Mouse (Mus musculus): Measurements from ENCODE around the gene Btnl4.
A peak's percentile ranks its signal among the peaks of the same experiment; 100 is the strongest.
"Not testable (repeated sequence)": the region's sequence is repeated elsewhere in the genome, so short reads cannot be mapped to it uniquely, and the experiment has no call there.

The Btnl4 gene

DNA sequence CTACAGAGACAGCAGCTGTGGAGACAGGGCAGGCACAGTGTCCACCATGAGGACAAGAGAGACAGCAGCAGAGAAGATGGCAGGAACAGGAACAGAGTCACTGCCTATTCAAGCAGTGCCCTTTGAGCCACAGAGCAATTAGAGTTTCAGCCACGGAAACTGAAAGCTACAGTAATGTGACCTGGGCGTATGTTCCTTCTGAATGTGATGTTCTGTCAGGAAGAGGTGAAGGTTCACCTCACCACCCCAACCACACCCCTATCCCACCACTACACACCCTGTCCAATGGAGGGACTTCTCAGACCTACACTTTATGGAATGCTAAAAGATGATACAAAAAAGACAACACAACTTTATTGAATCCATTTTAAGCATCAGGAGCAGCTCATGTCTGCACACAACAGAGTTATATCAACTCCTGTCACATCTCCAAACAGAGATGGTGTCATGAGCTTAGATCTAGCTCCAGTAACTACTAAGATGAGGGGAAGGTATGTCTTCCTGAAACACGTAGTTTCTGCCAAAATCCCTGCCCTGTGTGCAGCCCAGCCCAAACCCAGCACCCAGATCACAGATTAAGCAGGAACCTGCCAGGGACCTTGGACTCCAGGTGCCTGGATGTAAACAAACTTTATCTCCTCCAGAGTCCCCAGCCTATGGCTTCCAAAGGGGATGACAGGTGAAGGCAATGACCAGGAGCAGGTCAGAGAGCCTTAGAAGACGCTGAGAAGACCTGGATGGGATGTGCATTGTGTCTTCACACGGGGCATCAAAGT, at the start of gene Btnl4:
TSS of gene Btnl4 (minus strand) at position 81 of the 776 bp plus-strand sequence.
- not testable (repeated sequence) for DNase-seq (ENCODE audit: low spot score)

DNA sequence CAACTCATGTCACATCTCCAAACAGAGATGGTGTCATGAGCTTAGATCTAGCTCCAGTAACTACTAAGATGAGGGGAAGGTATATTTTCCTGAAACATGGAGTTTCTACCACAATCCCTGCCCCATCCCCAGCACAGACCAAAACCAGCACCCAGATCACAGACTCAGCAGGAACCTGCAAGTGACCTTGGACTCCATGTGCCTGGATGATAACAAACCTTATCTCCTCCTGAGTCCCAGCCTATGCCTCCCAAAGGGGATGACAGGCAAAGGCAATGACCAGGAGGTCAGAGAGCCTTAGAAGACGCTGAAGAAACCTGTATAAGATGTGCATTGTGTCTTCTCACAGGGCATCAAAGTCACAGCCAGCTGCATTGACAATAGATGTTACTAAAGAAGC, 41.9 kb upstream of the Btnl4 start:
- no peak for DNase-seq (ENCODE audit: low spot score)

DNA sequence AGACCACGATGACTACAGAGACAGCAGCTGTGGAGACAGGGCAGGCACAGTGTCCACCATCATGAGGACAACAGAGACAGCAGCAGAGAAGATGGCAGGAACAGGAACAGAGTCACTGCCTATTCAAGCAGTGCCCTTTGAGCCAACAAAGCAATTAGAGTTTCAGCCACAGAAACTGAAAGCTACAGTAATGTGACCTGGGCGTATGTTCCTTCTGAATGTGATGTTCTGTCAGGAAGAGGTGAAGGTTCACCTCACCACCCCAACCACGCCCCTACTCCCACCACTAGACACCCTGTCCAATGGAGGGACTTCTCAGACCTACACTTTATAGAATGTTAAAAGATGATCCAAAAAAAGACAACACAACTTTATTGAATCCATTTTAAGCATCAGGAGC, 41.5 kb upstream of the Btnl4 start:
- DNase-seq (ENCODE audit: low spot score) = not testable (repeated sequence)

DNA sequence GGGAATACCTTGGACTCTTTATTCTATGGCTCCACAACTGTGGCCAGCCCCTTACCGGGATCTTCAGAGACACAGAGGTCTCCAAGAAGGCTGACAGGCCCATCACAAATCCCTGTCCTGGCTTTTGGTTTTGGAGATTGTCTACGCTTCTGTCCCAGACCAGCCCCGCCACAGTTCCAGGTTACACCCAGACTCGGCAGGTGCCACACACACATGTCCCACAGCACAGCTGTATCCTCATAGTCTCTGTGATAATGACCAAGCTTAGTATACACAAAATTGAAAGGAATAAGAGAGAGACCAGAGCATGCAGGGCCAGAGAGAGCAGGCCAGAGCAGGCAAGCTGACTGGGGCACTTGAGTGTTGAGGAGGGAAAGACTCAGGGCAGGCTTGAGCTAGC, 40.7 kb upstream of the Btnl4 start:
- no peak for DNase-seq (ENCODE audit: low spot score)

DNA sequence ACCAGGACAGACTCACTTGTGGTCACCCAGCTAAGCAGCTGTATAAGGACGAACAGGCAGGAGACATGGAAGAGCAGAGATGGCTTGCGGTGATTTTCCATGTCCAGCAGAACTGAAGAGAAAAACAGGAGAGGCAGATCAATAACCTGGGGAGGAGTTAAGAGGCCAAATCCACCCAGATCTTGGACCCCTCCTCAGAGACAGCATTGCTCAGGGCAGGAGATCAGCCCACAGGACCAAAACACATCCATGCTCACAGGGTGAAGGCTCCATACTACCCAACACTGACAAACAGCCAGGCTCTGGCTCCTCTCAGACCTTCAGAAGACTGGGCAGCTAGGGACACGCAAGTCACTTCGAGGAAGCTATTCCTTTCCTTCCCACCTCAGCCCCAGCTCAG, 40.1 kb upstream of the Btnl4 start, which contains the start of gene Btnl6:
TSS of gene Btnl6 (minus strand) at position 101 of the 400 bp plus-strand sequence.
- no peak for DNase-seq (ENCODE audit: low spot score)

DNA sequence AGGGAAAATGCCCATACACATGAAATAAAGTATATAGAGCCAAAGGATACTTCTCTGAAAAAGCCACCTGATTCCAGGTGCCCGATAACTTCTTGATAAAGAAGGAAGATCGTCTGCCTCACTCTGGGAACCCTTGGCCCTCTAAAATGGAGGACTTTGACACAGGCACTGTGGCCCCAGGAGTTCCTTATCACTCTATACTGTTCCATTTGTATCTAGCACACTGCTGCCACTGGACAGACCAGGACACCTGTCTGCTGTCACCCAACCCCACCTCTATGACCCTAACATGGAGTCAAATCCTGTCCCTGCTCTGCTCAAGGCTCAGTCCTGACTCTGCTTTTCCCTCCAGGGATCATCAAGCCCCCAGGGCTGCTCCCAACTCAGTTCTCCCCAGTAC, 39.4 kb upstream of the Btnl4 start:
- no peak for DNase-seq (ENCODE audit: low spot score)

DNA sequence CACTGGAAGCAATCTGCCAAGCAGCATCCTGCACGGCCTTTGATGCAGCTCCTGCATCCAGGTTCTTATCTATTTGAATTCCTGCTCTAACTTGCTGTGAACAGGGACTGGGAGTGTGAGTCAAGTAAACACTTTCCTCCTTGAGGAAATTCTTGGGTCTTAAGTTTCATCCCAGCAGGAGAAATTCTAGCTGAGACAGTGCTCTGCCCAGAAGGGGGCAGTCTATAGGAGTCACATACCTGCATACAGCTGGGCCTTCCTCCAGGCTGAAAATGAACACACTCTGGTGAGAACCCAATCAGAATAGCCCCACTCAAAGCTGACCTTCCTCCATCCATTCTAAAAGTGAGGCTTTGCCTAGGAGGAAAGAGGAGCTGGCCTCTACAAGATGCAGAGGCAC, 34.6 kb upstream of the Btnl4 start:
- not testable (repeated sequence) for DNase-seq (ENCODE audit: low spot score)

DNA sequence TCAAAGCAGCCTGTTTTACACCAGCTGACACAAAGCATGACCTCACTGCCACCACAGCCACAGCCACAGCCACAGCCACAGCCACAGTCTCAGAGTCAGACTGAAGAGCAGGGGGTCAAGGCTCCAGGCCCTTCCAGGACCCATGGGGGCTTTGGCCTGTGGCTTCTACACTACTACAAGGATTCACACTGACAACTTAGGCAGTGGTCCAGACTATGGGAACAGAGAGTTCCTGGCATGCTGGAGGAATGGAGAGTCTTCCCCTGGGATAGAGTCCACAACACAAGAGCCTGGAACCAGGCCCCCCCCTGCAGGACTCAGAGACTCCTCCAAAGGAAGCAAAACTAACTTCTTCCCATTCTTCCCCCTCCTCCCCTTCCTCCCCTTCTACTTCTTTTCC, 30.5 kb upstream of the Btnl4 start:
- no peak for DNase-seq (ENCODE audit: low spot score)

DNA sequence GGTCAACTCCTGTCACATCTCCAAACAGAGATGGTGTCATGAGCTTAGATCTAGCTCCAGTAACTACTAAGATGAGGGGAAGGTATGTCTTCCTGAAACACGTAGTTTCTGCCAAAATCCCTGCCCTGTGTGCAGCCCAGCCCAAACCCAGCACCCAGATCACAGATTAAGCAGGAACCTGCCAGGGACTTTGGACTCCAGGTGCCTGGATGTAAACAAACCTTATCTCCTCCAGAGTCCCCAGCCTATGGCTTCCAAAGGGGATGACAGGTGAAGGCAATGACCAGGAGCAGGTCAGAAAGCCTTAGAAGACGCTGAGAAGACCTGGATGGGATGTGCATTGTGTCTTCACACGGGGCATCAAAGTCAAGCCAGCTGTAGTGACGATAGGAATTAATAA, 20.6 kb upstream of the Btnl4 start:
- not testable (repeated sequence) for DNase-seq (ENCODE audit: low spot score)

DNA sequence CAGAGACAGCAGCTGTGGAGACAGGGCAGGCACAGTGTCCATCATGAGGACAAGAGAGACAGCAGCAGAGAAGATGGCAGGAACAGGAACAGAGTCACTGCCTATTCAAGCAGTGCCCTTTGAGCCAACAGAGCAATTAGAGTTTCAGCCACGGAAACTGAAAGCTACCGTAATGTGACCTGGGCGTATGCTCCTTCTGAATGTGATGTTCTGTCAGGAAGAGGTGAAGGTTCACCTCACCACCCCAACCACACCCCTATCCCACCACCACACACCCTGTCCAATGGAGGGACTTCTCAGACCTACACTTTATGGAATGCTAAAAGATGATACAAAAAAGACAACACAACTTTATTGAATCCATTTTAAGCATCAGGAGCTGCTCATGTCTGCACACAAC, 20.2 kb upstream of the Btnl4 start:
- not testable (repeated sequence) for DNase-seq (ENCODE audit: low spot score)

DNA sequence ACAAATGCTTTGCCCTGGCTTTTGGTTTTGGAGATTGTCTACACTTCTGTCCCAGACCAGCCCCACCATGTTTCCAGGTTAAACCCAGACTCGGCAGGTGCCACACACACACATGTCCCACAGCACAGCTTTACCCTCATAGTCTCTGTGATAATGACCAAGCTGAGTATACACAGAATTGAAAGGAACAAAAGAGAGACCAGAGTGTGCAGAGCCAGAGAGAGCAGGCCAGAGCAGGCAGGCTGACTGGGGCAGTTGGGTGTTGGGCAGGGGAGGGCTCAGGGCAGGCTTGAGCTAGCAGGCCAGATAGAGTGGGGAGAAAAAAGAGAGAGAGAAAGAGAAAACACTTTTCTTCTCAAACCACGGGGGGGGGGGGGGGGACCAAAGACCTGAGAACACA, 19.4 kb upstream of the Btnl4 start:
- no peak for DNase-seq (ENCODE audit: low spot score)

DNA sequence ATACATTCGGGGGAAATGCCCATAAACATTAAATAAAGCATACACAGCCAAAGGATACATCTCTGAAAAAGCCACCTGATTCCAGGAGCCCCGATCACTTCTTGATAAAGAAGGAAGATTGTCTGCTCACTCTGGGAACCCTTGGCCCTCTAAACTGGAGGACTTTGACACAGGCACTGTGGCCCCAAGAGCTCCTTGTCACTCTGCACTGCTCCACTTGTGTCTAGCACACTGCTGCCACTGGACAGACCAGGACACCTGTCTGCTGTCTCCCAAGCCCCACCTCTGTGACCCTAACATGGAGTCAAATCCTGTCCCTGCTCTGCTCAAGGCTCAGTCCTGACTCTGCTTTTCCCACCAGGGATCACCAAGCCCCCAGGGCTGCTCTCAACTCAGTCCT, 18.0 kb upstream of the Btnl4 start:
- DNase-seq (ENCODE audit: low spot score) = not testable (repeated sequence)

DNA sequence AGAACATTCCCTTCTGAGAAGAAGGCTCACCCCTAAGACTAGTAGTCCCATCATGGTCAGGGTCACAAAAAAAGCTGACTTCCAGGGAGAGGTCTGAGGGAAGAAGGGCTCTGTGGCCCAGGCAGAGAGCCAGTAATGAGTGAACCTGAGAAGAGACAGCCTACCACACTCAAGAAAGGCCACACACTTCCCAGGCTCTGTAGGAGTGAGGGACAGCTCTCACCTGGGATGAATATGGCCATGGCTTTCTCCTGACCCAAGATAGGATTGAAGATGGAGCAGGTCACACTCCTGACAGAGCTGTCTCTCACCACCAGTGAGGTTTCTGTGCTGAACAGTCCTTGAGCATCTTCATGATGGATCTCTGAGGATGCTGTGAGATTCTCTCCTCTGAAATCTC, 15.7 kb upstream of the Btnl4 start:
- DNase-seq (ENCODE audit: low spot score) = no peak

DNA sequence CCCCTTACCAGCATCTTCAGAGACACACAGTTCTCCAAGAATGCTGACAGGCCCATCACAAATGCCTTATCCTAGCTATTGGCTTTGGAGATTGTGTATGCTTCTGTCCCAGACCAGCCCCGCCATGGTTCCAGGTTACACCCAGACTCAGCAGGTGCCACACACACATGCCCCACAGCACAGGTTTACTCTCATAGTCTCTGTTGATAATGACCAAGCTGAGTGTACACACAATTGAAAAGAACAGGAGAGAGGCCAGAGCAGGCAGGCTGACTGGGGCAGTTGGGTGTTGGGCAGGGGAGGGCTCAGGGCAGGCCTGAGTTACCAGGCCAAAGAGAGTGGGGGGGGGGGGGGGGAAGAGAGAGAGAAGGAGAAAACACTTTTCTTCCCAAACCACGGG, 691 bp downstream of the Btnl4 start:
- no peak for DNase-seq (ENCODE audit: low spot score)

DNA sequence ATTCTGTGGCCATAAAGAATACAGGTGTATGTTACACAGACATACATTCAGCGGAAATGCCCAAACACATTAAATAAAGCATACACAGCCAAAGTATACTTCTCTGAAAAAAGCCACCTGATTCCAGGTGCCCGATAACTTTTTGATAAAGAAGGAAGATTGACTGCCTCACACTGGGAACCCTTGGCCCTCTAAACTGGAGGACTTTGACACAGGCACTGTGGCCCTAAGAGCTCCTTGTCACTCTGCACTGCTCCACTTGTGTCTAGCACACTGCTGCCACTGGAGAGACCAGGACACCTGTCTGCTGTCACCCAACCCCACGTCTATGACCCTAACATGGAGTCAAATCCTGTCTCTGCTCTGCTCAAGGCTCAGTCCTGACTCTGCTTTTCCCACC, 2.1 kb downstream of the Btnl4 start:
- DNase-seq (ENCODE audit: low spot score) = no peak

DNA sequence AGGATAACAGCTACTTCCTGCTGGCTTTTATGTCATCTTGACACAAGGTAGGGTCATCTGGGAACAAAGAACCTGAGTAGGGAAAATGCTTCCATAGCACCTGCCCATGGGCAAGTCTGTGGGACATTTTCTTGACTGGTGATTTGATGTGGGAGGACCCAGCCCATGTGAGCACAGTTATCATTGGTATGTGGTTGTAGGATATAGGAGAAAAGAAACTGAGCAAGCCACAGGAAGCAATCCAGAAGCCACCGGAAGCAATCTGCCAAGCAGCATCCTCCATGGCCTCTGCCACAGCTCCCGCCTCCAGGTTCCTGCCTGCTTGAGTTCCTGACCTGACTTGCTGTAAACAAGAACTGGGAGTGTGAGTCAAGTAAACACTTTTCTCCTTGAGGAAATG, 6.6 kb downstream of the Btnl4 start:
- DNase-seq (ENCODE audit: low spot score) = no peak

DNA sequence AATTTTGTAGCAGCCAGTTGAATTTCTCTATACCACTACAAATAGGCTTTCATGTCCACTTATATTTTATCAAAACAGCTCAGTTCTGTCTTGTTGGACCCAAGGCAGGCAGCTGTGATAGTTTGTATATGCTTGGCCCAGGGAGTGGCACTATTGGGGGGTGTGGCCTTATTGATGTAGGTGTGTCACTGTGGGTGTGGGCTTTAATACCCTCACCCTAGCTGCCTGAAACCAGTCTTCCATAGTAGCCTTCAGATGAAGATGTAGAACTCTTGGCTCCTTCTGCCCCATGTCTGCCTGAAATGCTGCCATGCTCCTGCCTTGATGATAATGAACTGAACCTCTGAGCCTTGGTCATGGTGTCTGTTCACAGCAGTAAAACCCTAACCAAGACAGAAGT, 11.2 kb downstream of the Btnl4 start:
- not testable (repeated sequence) for DNase-seq (ENCODE audit: low spot score)

DNA sequence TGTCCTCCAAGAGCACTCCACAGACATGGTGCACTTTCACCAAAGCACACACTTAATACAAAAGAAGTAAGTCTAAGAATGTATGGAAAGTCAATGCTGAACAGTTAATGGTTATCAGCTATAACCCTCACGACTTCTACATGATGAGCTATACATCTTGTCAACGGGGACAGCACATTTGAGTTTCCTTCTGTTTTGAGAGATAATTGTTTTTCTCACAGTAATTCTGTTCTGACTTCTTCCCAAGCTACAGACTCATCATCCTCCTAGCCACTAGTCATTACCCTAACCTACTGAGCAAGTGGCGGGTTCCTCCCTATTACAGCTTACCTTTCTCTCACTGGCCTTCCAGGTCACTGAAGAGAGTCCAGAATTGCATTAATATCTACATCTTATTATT, 17.9 kb downstream of the Btnl4 start:
- DNase-seq (ENCODE audit: low spot score) = no peak

DNA sequence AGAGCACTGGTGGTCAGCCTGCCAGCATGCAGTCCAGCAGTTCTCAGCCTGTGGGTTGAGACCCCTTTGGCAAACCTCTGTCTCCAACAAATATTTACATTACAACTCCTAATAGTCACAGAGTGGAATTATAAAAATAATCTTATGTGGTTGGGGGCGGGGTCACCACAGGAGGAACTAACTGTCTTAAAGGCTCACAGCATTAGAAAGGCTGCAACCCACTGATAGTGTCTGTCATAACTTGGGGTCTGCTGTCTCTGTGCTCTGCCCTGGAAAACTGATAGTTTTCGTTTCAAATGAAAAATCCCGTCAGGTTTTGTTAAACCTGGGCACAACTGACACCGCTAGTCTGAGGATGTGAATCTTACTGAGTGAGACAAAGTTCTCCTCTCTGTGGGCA, 19.4 kb downstream of the Btnl4 start:
- DNase-seq (ENCODE audit: low spot score) = no peak

DNA sequence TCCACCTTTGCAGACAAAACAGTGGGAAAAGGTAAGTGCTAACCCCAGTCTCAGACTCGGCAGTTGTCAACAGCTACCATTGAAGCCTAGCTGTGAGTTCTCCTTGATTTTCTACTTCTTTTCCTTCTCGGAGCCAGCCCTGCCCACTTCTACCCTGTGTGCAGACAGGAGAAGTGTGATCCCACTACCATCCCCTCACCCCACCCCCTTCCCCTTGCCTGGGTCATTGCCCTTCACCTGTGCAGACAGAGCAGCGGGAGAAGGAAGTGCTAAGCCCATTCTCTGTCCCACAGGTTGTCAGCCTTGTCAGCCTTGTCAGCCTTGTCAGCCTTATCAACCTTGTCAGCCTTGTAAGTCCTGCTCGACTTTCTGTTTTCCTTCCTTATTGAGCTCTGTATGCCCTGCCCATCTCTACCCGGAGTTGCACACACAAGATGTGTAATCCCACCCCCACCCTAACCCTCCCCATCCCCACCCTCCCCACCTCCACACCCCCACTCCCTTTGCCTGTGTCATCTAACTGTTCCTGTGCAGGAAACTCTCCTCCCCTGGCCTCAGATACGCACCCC, 28.6 kb downstream of the Btnl4 start:
- no peak for DNase-seq (ENCODE audit: low spot score)

DNA sequence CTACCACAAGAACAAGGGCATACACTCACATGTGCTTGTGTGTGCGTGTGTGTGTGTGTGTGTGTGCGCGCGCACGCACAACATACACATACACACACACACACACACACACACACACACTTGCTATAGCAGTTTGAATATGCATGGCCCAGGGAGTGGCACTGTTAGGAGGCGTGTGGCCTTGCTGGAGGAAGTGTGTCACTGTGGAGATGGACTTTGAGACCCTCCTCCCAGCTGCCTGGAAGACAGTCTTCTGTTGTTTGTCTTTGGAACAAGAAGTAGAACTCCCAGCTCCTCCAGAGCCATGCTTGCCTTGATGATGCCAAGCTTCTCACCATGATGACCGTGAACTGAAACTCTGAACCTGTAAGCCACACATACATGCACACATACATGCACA, 35.1 kb downstream of the Btnl4 start:
- DNase-seq (ENCODE audit: low spot score) = no peak

DNA sequence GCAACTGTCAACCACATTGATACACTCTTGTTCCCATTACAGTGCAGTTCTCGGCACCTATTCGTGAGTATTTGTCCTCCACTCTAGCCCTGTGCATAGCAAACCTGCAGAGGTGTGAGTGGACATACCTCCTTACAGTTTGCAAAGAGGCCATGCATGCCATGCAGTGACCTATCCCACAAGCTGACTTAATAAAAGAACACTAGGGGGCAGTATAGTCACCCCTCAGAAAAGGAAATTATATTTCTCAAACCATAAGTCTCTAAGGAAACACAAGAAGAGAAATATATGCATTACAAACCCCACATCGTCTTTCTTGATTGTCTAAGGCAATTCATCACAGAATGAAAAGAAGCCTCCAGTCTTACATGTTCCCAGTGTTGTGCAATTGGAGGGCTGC, 37.3 kb downstream of the Btnl4 start:
- peak; percentile 20 for DNase-seq (ENCODE audit: low spot score)

DNA sequence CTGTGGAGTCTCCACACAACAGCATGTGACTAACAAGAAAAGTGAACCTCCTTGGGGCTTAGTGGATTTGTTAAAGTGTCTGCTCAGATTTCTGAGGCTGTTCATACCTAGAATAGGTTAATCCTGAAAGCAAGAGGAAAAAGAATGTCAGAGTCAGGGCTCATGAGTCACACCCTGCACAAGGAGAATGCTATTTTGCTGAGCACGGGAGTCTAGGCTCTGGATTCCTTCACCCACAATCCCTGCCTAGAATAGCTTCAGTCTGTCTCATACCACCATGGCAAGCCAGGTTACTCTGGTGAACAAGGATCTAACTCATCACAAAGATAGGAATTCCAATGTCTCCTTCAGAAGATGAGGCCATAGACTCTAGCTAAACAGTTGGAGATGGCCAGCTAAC, 38.5 kb downstream of the Btnl4 start:
- no peak for DNase-seq (ENCODE audit: low spot score)

DNA sequence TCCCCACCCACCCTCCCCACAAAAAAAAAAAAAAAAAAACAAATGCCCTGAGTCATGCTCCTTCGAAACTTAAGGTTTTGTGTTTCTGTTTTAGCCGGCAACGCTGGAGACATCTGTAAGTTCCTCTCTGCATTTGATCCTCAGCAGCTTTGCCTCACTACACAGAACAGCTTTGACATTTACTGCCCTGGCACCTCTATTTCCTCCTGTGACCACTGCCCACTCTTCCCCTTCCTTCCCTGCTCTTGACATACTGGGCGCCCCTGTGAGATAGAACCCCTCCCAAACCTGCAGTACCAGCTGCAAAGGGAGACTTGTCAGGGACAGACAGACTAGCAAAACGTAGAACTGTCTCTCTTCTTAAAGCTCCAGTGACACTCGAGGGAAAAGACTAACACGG, 39.5 kb downstream of the Btnl4 start:
- no peak for DNase-seq (ENCODE audit: low spot score)

Measured in MN1 (cell line).